Mouse (Mus musculus) hindbrain, embryonic 15.5 days (tissue): ENCODE results near the gene Plaur. TPM values are rescaled to one million over a fixed set of nuclear protein-coding genes. Genes with fewer than 3 reads are reported as not detected.

Experiments used
- ATAC-seq: fragments of 200-750 bp; cut with Nextera tagmentation; 2 replicates; pipeline ENCODE4 v1.8.0; 2017; ENCODE audit warnings: low read depth, moderate number of reproducible peaks, moderate TSS enrichment; ENCODE audit not compliant: low FRiP score
- H3K27ac ChIP-seq: fragments of 300-500 bp; sonication (generic); replicated peaks from 2 replicates; pipeline ENCODE4 v1.5.1; 2015; ENCODE audit warnings: mild to moderate bottlenecking, inconsistent platforms
- H3K27me3 ChIP-seq: fragments of 300-500 bp; sonication (generic); 2 replicates; pipeline ENCODE4 v1.6.1; 2015; ENCODE audit warnings: control low read depth, inconsistent platforms
- H3K36me3 ChIP-seq: fragments of 300-500 bp; sonication (generic); 2 replicates; pipeline ENCODE4 v1.6.1; 2015; ENCODE audit warnings: control low read depth, inconsistent platforms
- H3K4me1 ChIP-seq: fragments of 300-500 bp; sonication (generic); replicated peaks from 2 replicates; pipeline ENCODE4 v1.6.1; 2015; ENCODE audit warnings: control low read depth, inconsistent platforms
- H3K4me2 ChIP-seq: fragments of 300-500 bp; sonication (generic); 2 replicates; pipeline ENCODE4 v1.6.1; 2015; ENCODE audit warnings: moderate library complexity, mild to moderate bottlenecking, inconsistent platforms
- H3K4me3 ChIP-seq: fragments of 300-500 bp; sonication (generic); 2 replicates; pipeline ENCODE4 v1.5.1; 2015; ENCODE audit warnings: mild to moderate bottlenecking, inconsistent platforms
- H3K9ac ChIP-seq: fragments of 300-500 bp; sonication (generic); 2 replicates; pipeline ENCODE4 v1.6.1; 2015; ENCODE audit warnings: inconsistent platforms
- H3K9me3 ChIP-seq: fragments of 300-500 bp; sonication (generic); 2 replicates; pipeline ENCODE4 v1.6.1; 2016; ENCODE audit warnings: control low read depth, inconsistent platforms
- WGBS: fragments of 180-500 bp; shearing (Covaris S2); methylation state at CpG from one replicate; pipeline ENCODE4 v1.1.7; 2015; 5-methylcytosine and 5-hydroxymethylcytosine counted together
- polyA plus RNA-seq: library from polyadenylated mRNA; unstranded; fragments of >200 nt; fragmentation: Nextera tagmentation; extraction: Ambion mirVana; gene quantifications from 2 replicates; pipeline ENCODE4 v1.2.1, GENCODE M21; 2015

The Plaur gene
- polyA plus RNA-seq, 1 experiment from 2014 or later, result 1.5 TPM

- WGBS, result 62% methylated on average over 14 of the region's 14 CpGs
- H3K27ac ChIP-seq, result no peak overlapping the region
- ATAC-seq, result no peak
Measured at GRCm38 (mm10) chr7:24448782-24449517, 13.3 kb upstream of the Plaur start.

GRCm38 (mm10) chr7:24450585-24451017 is 11.7 kb upstream of the Plaur start:
- no peak for ATAC-seq

More at GRCm38 (mm10) chr7:24448782-24449517, 13.3 kb upstream of the Plaur start:
- H3K4me2 ChIP-seq, result no peak overlapping the region
- H3K9ac ChIP-seq, result no peak overlapping the region
- H3K27me3 ChIP-seq, result no peaks in the 10 kb centered on the region
- no peaks in the 10 kb centered on the region for H3K9me3 ChIP-seq
- H3K36me3 ChIP-seq, result no peaks in the 10 kb centered on the region
- no peak overlapping the region for H3K4me3 ChIP-seq
- no peaks in the 10 kb centered on the region for H3K4me1 ChIP-seq

GRCm38 (mm10) chr7:24451855-24452311 is 10.4 kb upstream of the Plaur start, which contains the start of gene Irgc1:
Gene Irgc1, minus strand, starts transcription at chr7:24452297.
- Histone ChIP-seq H3K4me3 (no peak within 1 kb of the TSS), H3K27ac (no peak within 1 kb of the TSS), H3K9me3 (no peaks in the 10 kb centered on the region), H3K36me3 (no peaks in the 10 kb centered on the region), H3K9ac (no peak within 1 kb of the TSS), H3K4me2 (no peak within 1 kb of the TSS), H3K27me3 (no peaks in the 10 kb centered on the region), H3K4me1 (no peaks in the 10 kb centered on the region)
- 75% methylated on average over 9 of the region's 9 CpGs for WGBS
- ATAC-seq, result no peak

More at GRCm38 (mm10) chr7:24450585-24451017, 11.7 kb upstream of the Plaur start:
- H3K9ac ChIP-seq, result no peak overlapping the region
- no peaks in the 10 kb centered on the region for H3K36me3 ChIP-seq
- H3K4me3 ChIP-seq, result no peak overlapping the region
- no peaks in the 10 kb centered on the region for H3K9me3 ChIP-seq
- no peaks in the 10 kb centered on the region for H3K4me1 ChIP-seq
- H3K27ac ChIP-seq, result no peak overlapping the region
- WGBS, result 73% methylated on average over 9 of the region's 9 CpGs
- no peak overlapping the region for H3K4me2 ChIP-seq
- no peaks in the 10 kb centered on the region for H3K27me3 ChIP-seq

- no peaks in the 10 kb centered on the region for H3K4me1 ChIP-seq
- H3K27me3 ChIP-seq, result no peaks in the 10 kb centered on the region
- no peaks in the 10 kb centered on the region for H3K9me3 ChIP-seq
- H3K4me3 ChIP-seq, result no peak overlapping the region
- H3K4me2 ChIP-seq, result no peak overlapping the region
- WGBS, result 70% methylated on average over 2 of the region's 2 CpGs
- no peaks in the 10 kb centered on the region for H3K36me3 ChIP-seq
- no peak overlapping the region for H3K27ac ChIP-seq
- ATAC-seq, result no peak
- no peak overlapping the region for H3K9ac ChIP-seq
Measured at GRCm38 (mm10) chr7:24454199-24454598, 8.1 kb upstream of the Plaur start.

- Histone ChIP-seq H3K27me3 (no peaks in the 10 kb centered on the region), H3K4me3 (no peak overlapping the region), H3K4me1 (no peaks in the 10 kb centered on the region), H3K9ac (no peak overlapping the region), H3K4me2 (no peak overlapping the region), H3K9me3 (no peaks in the 10 kb centered on the region), H3K36me3 (no peaks in the 10 kb centered on the region), H3K27ac (no peak overlapping the region)
- no peak for ATAC-seq
- 92% methylated on average over 5 of the region's 5 CpGs for WGBS
Measured at GRCm38 (mm10) chr7:24455726-24456125, 6.6 kb upstream of the Plaur start.

- no peaks in the 10 kb centered on the region for H3K36me3 ChIP-seq
- H3K27ac ChIP-seq, result no peak overlapping the region
- no peaks in the 10 kb centered on the region for H3K27me3 ChIP-seq
- no peak overlapping the region for H3K4me2 ChIP-seq
- 73% methylated on average over 10 of the region's 10 CpGs for WGBS
- H3K9me3 ChIP-seq, result no peaks in the 10 kb centered on the region
- H3K4me3 ChIP-seq, result no peak overlapping the region
- no peak for ATAC-seq
- H3K4me1 ChIP-seq, result peaks cover 5% of the 10 kb centered on the region
- H3K9ac ChIP-seq, result no peak overlapping the region
Measured at GRCm38 (mm10) chr7:24457726-24458370, 4.4 kb upstream of the Plaur start.

- Histone ChIP-seq H3K9me3 (no peaks in the 10 kb centered on the region), H3K27me3 (no peaks in the 10 kb centered on the region), H3K4me3 (no peak overlapping the region), H3K36me3 (no peaks in the 10 kb centered on the region), H3K9ac (no peak overlapping the region), H3K4me2 (no peak overlapping the region), H3K27ac (no peak overlapping the region), H3K4me1 (peaks cover 9% of the 10 kb centered on the region)
- 80% methylated on average over 5 of the region's 5 CpGs for WGBS
- ATAC-seq, result no peak
Measured at GRCm38 (mm10) chr7:24459440-24459839, 2.8 kb upstream of the Plaur start.

- Histone ChIP-seq H3K4me1 (peaks cover 9% of the 10 kb centered on the region), H3K9me3 (no peaks in the 10 kb centered on the region), H3K9ac (no peak overlapping the region), H3K4me2 (no peak overlapping the region), H3K27ac (no peak overlapping the region), H3K36me3 (no peaks in the 10 kb centered on the region), H3K27me3 (no peaks in the 10 kb centered on the region), H3K4me3 (no peak overlapping the region)
- WGBS, result 61% methylated on average over 3 of the region's 3 CpGs
- ATAC-seq, result no peak
Measured at GRCm38 (mm10) chr7:24459843-24460242, 2.4 kb upstream of the Plaur start.

GRCm38 (mm10) chr7:24461376-24462051 is 770 bp upstream of the Plaur start:
- no peaks in the 10 kb centered on the region for H3K36me3 ChIP-seq
- no peak overlapping the region for H3K27ac ChIP-seq
- H3K27me3 ChIP-seq, result no peaks in the 10 kb centered on the region
- H3K9ac ChIP-seq, result no peak overlapping the region
- H3K4me2 ChIP-seq, result no peak overlapping the region
- peaks cover 9% of the 10 kb centered on the region for H3K4me1 ChIP-seq
- no peak for ATAC-seq
- H3K9me3 ChIP-seq, result no peaks in the 10 kb centered on the region
- WGBS, result 63% methylated on average over 14 of the region's 14 CpGs
- no peak overlapping the region for H3K4me3 ChIP-seq

- Histone ChIP-seq H3K27me3 (no peaks in the 10 kb centered on the region), H3K4me2 (no peak overlapping the region), H3K36me3 (no peaks in the 10 kb centered on the region), H3K4me1 (peaks cover 9% of the 10 kb centered on the region), H3K9ac (no peak overlapping the region), H3K9me3 (no peaks in the 10 kb centered on the region), H3K4me3 (no peak overlapping the region), H3K27ac (no peak overlapping the region)
- 94% methylated on average over 6 of the region's 6 CpGs for WGBS
- no peak for ATAC-seq
Measured at GRCm38 (mm10) chr7:24466835-24467234, 4.6 kb downstream of the Plaur start.

- Histone ChIP-seq H3K9me3 (no peaks in the 10 kb centered on the region), H3K27me3 (no peaks in the 10 kb centered on the region), H3K4me2 (no peak overlapping the region), H3K27ac (no peak overlapping the region), H3K4me3 (no peak overlapping the region), H3K9ac (no peak overlapping the region), H3K36me3 (no peaks in the 10 kb centered on the region), H3K4me1 (peaks cover 4% of the 10 kb centered on the region)
- no peak for ATAC-seq
- 87% methylated on average over 5 of the region's 5 CpGs for WGBS
Measured at GRCm38 (mm10) chr7:24467886-24468285, 5.6 kb downstream of the Plaur start.

GRCm38 (mm10) chr7:24469126-24469525 is 6.8 kb downstream of the Plaur start:
- no peaks in the 10 kb centered on the region for H3K27me3 ChIP-seq
- no peak overlapping the region for H3K4me2 ChIP-seq
- no peak for ATAC-seq
- H3K4me1 ChIP-seq, result no peaks in the 10 kb centered on the region
- 89% methylated on average over 3 of the region's 3 CpGs for WGBS
- H3K4me3 ChIP-seq, result no peak overlapping the region
- no peak overlapping the region for H3K9ac ChIP-seq
- H3K9me3 ChIP-seq, result no peaks in the 10 kb centered on the region
- no peaks in the 10 kb centered on the region for H3K36me3 ChIP-seq
- no peak overlapping the region for H3K27ac ChIP-seq
